Mouse (Mus musculus) hindbrain, embryonic 14.5 days (tissue): ENCODE measurements around the gene Neurod2. TPM values are rescaled to one million over a fixed set of nuclear protein-coding genes. Genes with fewer than 3 reads are reported as not detected.
A peak's percentile ranks its signal among the peaks of the same experiment; 100 is the strongest.

Experiments
- ATAC-seq: fragments of 200-750 bp; cut with Nextera tagmentation; 2 replicates; pipeline ENCODE4 v1.8.0; 2017; ENCODE audit warnings: moderate number of reproducible peaks, mild to moderate bottlenecking, moderate TSS enrichment, moderate library complexity; ENCODE audit not compliant: low FRiP score
- DNase-seq: peaks from one replicate; pipeline ENCODE4 v3.0.0-alpha.2; 2015; ENCODE audit warnings: low spot score
- H3K27ac ChIP-seq: fragments of 300-500 bp; sonication (generic); 2 replicates; pipeline ENCODE4 v1.5.1; 2014; ENCODE audit warnings: mild to moderate bottlenecking, moderate library complexity
- H3K27me3 ChIP-seq: fragments of 300-500 bp; sonication (generic); 2 replicates; pipeline ENCODE4 v1.6.1; 2014; ENCODE audit warnings: mild to moderate bottlenecking, low read length, mixed read lengths; ENCODE audit not compliant: control insufficient read depth, insufficient read depth
- H3K36me3 ChIP-seq: fragments of 300-500 bp; sonication (generic); replicated peaks from 2 replicates; pipeline ENCODE4 v1.6.1; 2014; ENCODE audit not compliant: control insufficient read depth, insufficient read depth
- H3K4me1 ChIP-seq: fragments of 300-500 bp; sonication (generic); replicated peaks from 2 replicates; pipeline ENCODE4 v1.6.1; 2014; ENCODE audit warnings: antibody characterized with exemption, low read length, mixed read lengths; ENCODE audit not compliant: control insufficient read depth, insufficient read depth
- H3K4me2 ChIP-seq: fragments of 300-500 bp; sonication (generic); replicated peaks from 2 replicates; pipeline ENCODE4 v1.6.1; 2014; ENCODE audit warnings: mild to moderate bottlenecking, moderate library complexity
- H3K4me3 ChIP-seq: fragments of 300-500 bp; sonication (generic); replicated peaks from 2 replicates; pipeline ENCODE4 v1.5.1; 2014; ENCODE audit warnings: mild to moderate bottlenecking, low read length
- H3K9ac ChIP-seq: fragments of 300-500 bp; sonication (generic); 2 replicates; pipeline ENCODE4 v1.6.1; 2014
- H3K9me3 ChIP-seq: fragments of 300-500 bp; sonication (generic); 2 replicates; pipeline ENCODE4 v1.6.1; 2016; ENCODE audit warnings: low read length; ENCODE audit not compliant: control insufficient read depth
- WGBS: fragments of 180-500 bp; shearing (Covaris S2); extraction: QIAGEN DNeasy Blood & Tissue Kit; methylation state at CpG from one replicate; pipeline ENCODE4 v1.1.7; 2014; 5-methylcytosine and 5-hydroxymethylcytosine counted together
- polyA plus RNA-seq: library from polyadenylated mRNA; unstranded; fragments of >200 nt; fragmentation: Nextera tagmentation; extraction: Ambion mirVana; gene quantifications from 2 replicates; pipeline ENCODE4 v1.2.1, GENCODE M21; 2014

The Neurod2 gene
- polyA plus RNA-seq = 21.7 and 25.5 TPM in 2 replicates

- Histone ChIP-seq H3K9ac (peak within 1 kb of the TSS; percentile 75), H3K27me3 (peaks cover 91% of the 10 kb centered on the region), H3K9me3 (no peaks in the 10 kb centered on the region), H3K36me3 (no peaks in the 10 kb centered on the region), H3K27ac (peak within 1 kb of the TSS; percentile 87), H3K4me2 (peak within 1 kb of the TSS; percentile 52), H3K4me1 (peaks cover 15% of the 10 kb centered on the region; the same call in 1 of the 2 replicates), H3K4me3 (peak within 1 kb of the TSS; percentile 46)
- DNase-seq = peak; percentile 68
- ATAC-seq = peak; percentile 71
- WGBS = under 1% methylated on average over 37 of the region's 38 CpGs
Observed at GRCm38 (mm10) chr11:98329081-98329959, at the start of gene Neurod2. Neurod2 (minus strand) TSS chr11:98329648.

DNA sequence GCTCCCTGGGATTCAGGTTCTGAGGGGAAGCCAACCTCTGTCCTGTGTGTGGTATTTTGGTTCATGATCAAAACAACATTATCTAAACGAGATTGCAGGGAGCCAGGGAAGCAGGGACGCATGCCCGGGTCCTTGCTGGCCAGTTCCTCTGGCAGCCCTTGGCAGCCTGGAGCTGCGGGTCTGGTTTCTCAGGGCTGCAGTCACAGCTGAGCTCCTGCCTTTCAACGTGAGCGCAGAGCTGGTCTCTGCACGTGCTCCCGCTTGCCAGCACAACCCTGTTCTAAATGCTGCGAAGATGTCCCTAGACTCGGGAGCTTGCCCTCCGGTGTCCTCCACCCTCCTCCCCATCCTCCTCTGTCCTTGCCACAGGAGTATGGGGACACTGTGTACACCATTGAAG is 48.3 kb upstream of the Neurod2 start:
- WGBS = 84% methylated on average over 11 of the region's 11 CpGs

DNA sequence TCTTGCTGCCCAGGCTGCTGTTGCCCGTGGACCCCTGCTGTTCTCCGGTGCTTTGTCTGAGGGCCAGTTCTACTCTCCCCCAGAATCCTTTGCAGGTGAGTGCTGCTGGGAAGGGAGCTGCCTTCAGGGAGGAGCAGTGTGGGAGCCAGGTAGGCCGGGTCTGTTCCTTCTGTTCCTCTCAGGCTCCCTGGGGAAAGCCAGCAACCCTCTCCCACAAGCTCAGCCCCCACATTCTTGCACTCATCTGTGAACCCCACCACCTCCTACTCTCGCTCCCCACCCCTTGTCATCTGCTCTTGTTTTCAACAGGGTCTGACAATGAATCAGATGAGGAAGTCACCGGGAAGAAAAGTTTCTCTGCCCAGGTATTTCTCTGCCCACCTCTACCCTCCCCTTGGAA is 47.3 kb upstream of the Neurod2 start:
- H3K27ac ChIP-seq = no peak overlapping the region
- 79% methylated on average over 5 of the region's 5 CpGs for WGBS
- no peak overlapping the region for H3K4me3 ChIP-seq
- H3K36me3 ChIP-seq = peaks cover 64% of the 10 kb centered on the region
- no peak overlapping the region for H3K4me2 ChIP-seq
- H3K4me1 ChIP-seq = peaks cover 5% of the 10 kb centered on the region; the same call in 1 of the 2 replicates
- no peak overlapping the region for H3K9ac ChIP-seq
- no peaks in the 10 kb centered on the region for H3K9me3 ChIP-seq
- ATAC-seq (no peak), DNase-seq (no peak)
- no peaks in the 10 kb centered on the region for H3K27me3 ChIP-seq

More for the DNA sequence above, 48.3 kb upstream of the Neurod2 start:
- no peak for DNase-seq
- no peak for ATAC-seq
- no peak overlapping the region for H3K4me3 ChIP-seq
- no peak overlapping the region for H3K9ac ChIP-seq
- no peak overlapping the region for H3K4me2 ChIP-seq
- H3K36me3 ChIP-seq = peaks cover 64% of the 10 kb centered on the region
- no peak overlapping the region for H3K27ac ChIP-seq
- no peaks in the 10 kb centered on the region for H3K4me1 ChIP-seq
- no peaks in the 10 kb centered on the region for H3K9me3 ChIP-seq
- H3K27me3 ChIP-seq = no peaks in the 10 kb centered on the region

- Histone ChIP-seq H3K4me1 (peaks cover 13% of the 10 kb centered on the region; the same call in 1 of the 2 replicates), H3K4me2 (no peak overlapping the region), H3K9ac (no peak overlapping the region), H3K9me3 (no peaks in the 10 kb centered on the region), H3K36me3 (peaks cover 49% of the 10 kb centered on the region), H3K27ac (no peak overlapping the region), H3K4me3 (no peak overlapping the region), H3K27me3 (no peaks in the 10 kb centered on the region)
- 61% methylated on average over 8 of the region's 8 CpGs for WGBS
- ATAC-seq (no peak), DNase-seq (no peak)
Observed at GRCm38 (mm10) chr11:98374266-98374665, 44.8 kb upstream of the Neurod2 start.

DNA sequence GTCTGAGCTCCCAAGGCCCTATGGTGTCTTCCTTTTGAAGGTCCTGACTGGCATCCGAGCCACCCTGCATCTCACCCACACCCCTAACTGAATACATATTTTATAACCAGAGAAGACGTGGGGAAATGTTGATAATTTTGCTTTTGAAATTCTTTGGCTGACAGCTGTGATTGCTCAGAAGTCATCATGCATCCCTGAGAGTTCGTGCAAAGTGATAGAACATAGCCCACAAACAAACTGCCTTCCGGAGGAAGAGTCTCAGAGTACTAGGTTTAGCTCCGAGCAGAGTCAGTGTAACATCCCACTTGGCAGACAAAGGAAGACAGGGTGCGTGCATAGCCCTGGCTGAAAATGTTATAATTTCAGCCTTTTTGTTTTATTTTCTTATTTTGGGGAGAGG is 43.8 kb upstream of the Neurod2 start:
- H3K27me3 ChIP-seq = no peaks in the 10 kb centered on the region
- no peak overlapping the region for H3K9ac ChIP-seq
- no peak for ATAC-seq
- DNase-seq = no peak
- no peak overlapping the region for H3K4me2 ChIP-seq
- H3K36me3 ChIP-seq = peaks cover 39% of the 10 kb centered on the region
- H3K27ac ChIP-seq = no peak overlapping the region
- H3K4me3 ChIP-seq = no peak overlapping the region
- H3K4me1 ChIP-seq = peaks cover 13% of the 10 kb centered on the region; the same call in 1 of the 2 replicates
- 90% methylated on average over 6 of the region's 6 CpGs for WGBS
- H3K9me3 ChIP-seq = no peaks in the 10 kb centered on the region

- Histone ChIP-seq H3K9me3 (no peaks in the 10 kb centered on the region), H3K9ac (no peak overlapping the region), H3K4me3 (no peak overlapping the region), H3K36me3 (peaks cover 31% of the 10 kb centered on the region), H3K4me1 (peaks cover 13% of the 10 kb centered on the region; the same call in 1 of the 2 replicates), H3K27ac (no peak overlapping the region), H3K27me3 (no peaks in the 10 kb centered on the region), H3K4me2 (no peak overlapping the region)
- WGBS = 7% methylated on average over 2 of the region's 2 CpGs
- ATAC-seq (no peak), DNase-seq (peak; percentile 78)
Observed at GRCm38 (mm10) chr11:98372406-98372805, 43.0 kb upstream of the Neurod2 start.

- 0 out of 2 replicates have a peak overlapping the region, but pooled peaks have one; percentile 34 for H3K9ac ChIP-seq
- H3K36me3 ChIP-seq = peaks cover 23% of the 10 kb centered on the region
- H3K4me3 ChIP-seq = no peak overlapping the region
- H3K4me1 ChIP-seq = peaks cover 13% of the 10 kb centered on the region; the same call in 1 of the 2 replicates
- no peak for DNase-seq
- no peaks in the 10 kb centered on the region for H3K9me3 ChIP-seq
- WGBS = 30% methylated on average over 9 of the region's 10 CpGs
- no peaks in the 10 kb centered on the region for H3K27me3 ChIP-seq
- H3K4me2 ChIP-seq = 0 out of 2 replicates have a peak overlapping the region, but pooled peaks have one; percentile 10
- peak; percentile 49; the same call in 1 of the 2 replicates for ATAC-seq
- H3K27ac ChIP-seq = peak overlapping the region; percentile 32; the same call in 1 of the 2 replicates
Observed at GRCm38 (mm10) chr11:98371556-98372240, 42.2 kb upstream of the Neurod2 start.

DNA sequence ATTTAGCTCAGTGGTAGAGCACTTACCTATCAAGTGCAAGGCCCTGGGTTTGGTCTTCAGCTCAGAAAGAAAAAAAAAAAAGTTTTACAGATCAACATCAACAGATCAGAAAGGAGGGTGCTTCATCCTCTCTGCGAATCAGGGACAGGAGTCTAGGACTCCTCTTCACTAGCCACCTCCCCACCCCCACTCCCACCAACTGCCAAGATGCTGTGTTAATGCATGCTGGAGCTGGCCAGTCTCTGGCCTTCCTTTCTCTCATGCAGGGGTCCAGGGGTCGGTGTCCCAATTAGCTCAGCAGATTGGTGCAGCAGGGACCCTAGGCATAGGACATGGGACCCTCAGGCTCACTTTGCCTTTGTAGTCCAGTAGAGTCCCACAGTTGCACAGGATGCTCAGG is 41.1 kb upstream of the Neurod2 start:
- ATAC-seq (no peak), DNase-seq (no peak)
- Histone ChIP-seq H3K9me3 (no peaks in the 10 kb centered on the region), H3K4me1 (peaks cover 13% of the 10 kb centered on the region; the same call in 1 of the 2 replicates), H3K27ac (no peak overlapping the region), H3K4me2 (no peak overlapping the region), H3K4me3 (no peak overlapping the region), H3K9ac (no peak overlapping the region), H3K27me3 (no peaks in the 10 kb centered on the region), H3K36me3 (peaks cover 12% of the 10 kb centered on the region; the same call in 1 of the 2 replicates)
- WGBS = 84% methylated on average over 2 of the region's 2 CpGs

- ATAC-seq (no peak), DNase-seq (no peak)
- Histone ChIP-seq H3K4me3 (no peak overlapping the region), H3K9ac (no peak overlapping the region), H3K36me3 (no peaks in the 10 kb centered on the region), H3K27me3 (no peaks in the 10 kb centered on the region), H3K4me2 (no peak overlapping the region), H3K4me1 (peaks cover 13% of the 10 kb centered on the region; the same call in 1 of the 2 replicates), H3K9me3 (no peaks in the 10 kb centered on the region), H3K27ac (no peak overlapping the region)
- 82% methylated on average over 6 of the region's 6 CpGs for WGBS
Observed at GRCm38 (mm10) chr11:98369337-98369736, 39.9 kb upstream of the Neurod2 start.
